Mouse (Mus musculus) testis, postnatal 14 days (tissue): ENCODE measurements around the gene Sarm1.
A peak's percentile ranks its signal among the peaks of the same experiment; 100 is the strongest.

ENCODE experiments used
- DNase-seq: peaks from one replicate; pipeline ENCODE4 v3.0.0; 2021; ENCODE audit warnings: low spot score

Sarm1 gene

GRCm38 (mm10) chr11:78463286-78464036, 34.1 kb downstream of the Sarm1 start:
- DNase-seq: no peak

- no peak for DNase-seq
Measured at GRCm38 (mm10) chr11:78462669-78463068, 34.9 kb downstream of the Sarm1 start.

GRCm38 (mm10) chr11:78461894-78462293, 35.7 kb downstream of the Sarm1 start:
- no peak for DNase-seq

- no peak for DNase-seq
Measured at GRCm38 (mm10) chr11:78458740-78459139, 38.8 kb downstream of the Sarm1 start.

GRCm38 (mm10) chr11:78455308-78455707, 42.2 kb downstream of the Sarm1 start:
- no peak for DNase-seq

GRCm38 (mm10) chr11:78454276-78454675, 43.3 kb downstream of the Sarm1 start:
- no peak for DNase-seq

GRCm38 (mm10) chr11:78453675-78454074, 43.9 kb downstream of the Sarm1 start:
- no peak for DNase-seq

GRCm38 (mm10) chr11:78450337-78450736, 47.2 kb downstream of the Sarm1 start:
- DNase-seq: no peak

- no peak for DNase-seq
Measured at GRCm38 (mm10) chr11:78448242-78448641, 49.3 kb downstream of the Sarm1 start.

GRCm38 (mm10) chr11:78447168-78447567, 50.4 kb downstream of the Sarm1 start:
- no peak for DNase-seq

- DNase-seq: no peak
Measured at GRCm38 (mm10) chr11:78443115-78443514, 54.4 kb downstream of the Sarm1 start.

GRCm38 (mm10) chr11:78438399-78438930, 59.1 kb downstream of the Sarm1 start:
- DNase-seq: no peak

GRCm38 (mm10) chr11:78437182-78437581, 60.4 kb downstream of the Sarm1 start:
- DNase-seq: no peak

GRCm38 (mm10) chr11:78435776-78436349, 61.7 kb downstream of the Sarm1 start:
- DNase-seq: peak; percentile 78

- no peak for DNase-seq
Measured at GRCm38 (mm10) chr11:78434052-78434451, 63.5 kb downstream of the Sarm1 start.

- no peak for DNase-seq
Measured at GRCm38 (mm10) chr11:78431176-78431575, 66.4 kb downstream of the Sarm1 start.

GRCm38 (mm10) chr11:78430195-78430878, 67.2 kb downstream of the Sarm1 start:
- no peak for DNase-seq

- DNase-seq: no peak
Measured at GRCm38 (mm10) chr11:78428309-78428708, 69.2 kb downstream of the Sarm1 start.

GRCm38 (mm10) chr11:78427655-78428054, 69.9 kb downstream of the Sarm1 start:
- DNase-seq: no peak

GRCm38 (mm10) chr11:78425572-78425971, 72.0 kb downstream of the Sarm1 start:
- no peak for DNase-seq

GRCm38 (mm10) chr11:78424352-78424751, 73.2 kb downstream of the Sarm1 start:
- DNase-seq: no peak
